Mouse (Mus musculus) embryonic fibroblast, embryonic 13.5 days (primary cell): ENCODE measurements around the gene Pfdn6.
"Not testable (repeated sequence)": the region's sequence is repeated elsewhere in the genome, so short reads cannot be mapped to it uniquely, and the experiment has no call there.

Experiments
- CTCF ChIP-seq: IDR thresholded peaks from 2 replicates; pipeline ENCODE4 v1.5.1; 2011; ENCODE audit warnings: mild to moderate bottlenecking, control low read depth, low read length, moderate library complexity, borderline replicate concordance; ENCODE audit not compliant: insufficient read depth
- POLR2A ChIP-seq: IDR thresholded peaks from 2 replicates; pipeline ENCODE4 v1.6.1; 2011; ENCODE audit warnings: low read depth, mild to moderate bottlenecking, control low read depth, low read length, moderate library complexity

- peak; percentile 20; the same call in 1 of the 2 replicates for TF ChIP-seq CTCF
- not testable (repeated sequence) for TF ChIP-seq POLR2A
Observed at GRCm38 (mm10) chr17:33982136-33982535, 42.0 kb upstream of the Pfdn6 start.
